Mouse (Mus musculus): ENCODE results near the gene Sag. TPM values are rescaled to one million over a fixed set of nuclear protein-coding genes. Genes with fewer than 3 reads are reported as not detected.

Gene Sag
- polyA plus RNA-seq, 2 experiments: 1.0 to 2.1 TPM

GRCm38 (mm10) chr1:87798306-87798705, 5.2 kb upstream of the Sag start:
- no peak overlapping the region for H3K27ac ChIP-seq (replicated peaks; ENCODE audit: low read depth, low read length)
- H3K36me3 ChIP-seq (ENCODE audit: control insufficient read depth, insufficient read depth, low read length): peaks cover 13% of the 10 kb centered on the region
- no peak for TF ChIP-seq POLR2A (IDR thresholded peaks at IDR 0.05; ENCODE audit: borderline replicate concordance, extremely low read depth, insufficient read depth, insufficient read length)
- no peak for DNase-seq (ENCODE audit: low spot score)
- H3K4me1 ChIP-seq (ENCODE audit: control insufficient read depth, insufficient read depth, low read length): no peaks in the 10 kb centered on the region
- no peak overlapping the region for H3K4me2 ChIP-seq (replicated peaks; ENCODE audit: low read depth, low read length, severe bottlenecking)
- no peak overlapping the region for H3K4me3 ChIP-seq (replicated peaks; ENCODE audit: low read length)
- H3K9ac ChIP-seq (ENCODE audit: low read depth, low read length, severe bottlenecking): no peak overlapping the region
- no peak for ATAC-seq (ENCODE audit: low FRiP score, low read depth)
- WGBS: 88% methylated on average over 2 of the region's 2 CpGs
- H3K9me3 ChIP-seq (ENCODE audit: control insufficient read depth, low read length): no peaks in the 10 kb centered on the region
- H3K27me3 ChIP-seq (ENCODE audit: control insufficient read depth, insufficient read depth, low read length): no peaks in the 10 kb centered on the region

GRCm38 (mm10) chr1:87807751-87808150, 4.3 kb downstream of the Sag start:
- no peak overlapping the region for H3K4me2 ChIP-seq (replicated peaks; ENCODE audit: low read depth, low read length, severe bottlenecking)
- no peak for TF ChIP-seq POLR2A (IDR thresholded peaks at IDR 0.05; ENCODE audit: borderline replicate concordance, extremely low read depth, insufficient read depth, insufficient read length)
- 87% methylated on average over 1 of the region's 1 CpGs for WGBS

GRCm38 (mm10) chr1:87811391-87811790, 7.9 kb downstream of the Sag start:
- no peak for TF ChIP-seq POLR2A (IDR thresholded peaks at IDR 0.05; ENCODE audit: borderline replicate concordance, extremely low read depth, insufficient read depth, insufficient read length)
- 85% methylated on average over 7 of the region's 7 CpGs for WGBS
- H3K4me2 ChIP-seq (replicated peaks; ENCODE audit: low read depth, low read length, severe bottlenecking): no peak overlapping the region
- DNase-seq (ENCODE audit: low spot score): no peak
- no peak for ATAC-seq (ENCODE audit: low FRiP score, low read depth)
- no peak overlapping the region for H3K9ac ChIP-seq (ENCODE audit: low read depth, low read length, severe bottlenecking)
- H3K9me3 ChIP-seq (ENCODE audit: control insufficient read depth, low read length): no peaks in the 10 kb centered on the region
- no peak overlapping the region for H3K27ac ChIP-seq (replicated peaks; ENCODE audit: low read depth, low read length)
- no peaks in the 10 kb centered on the region for H3K4me1 ChIP-seq (ENCODE audit: control insufficient read depth, insufficient read depth, low read length)
- H3K36me3 ChIP-seq (ENCODE audit: control insufficient read depth, insufficient read depth, low read length): no peaks in the 10 kb centered on the region
- H3K4me3 ChIP-seq (replicated peaks; ENCODE audit: low read length): no peak overlapping the region
- H3K27me3 ChIP-seq (ENCODE audit: control insufficient read depth, insufficient read depth, low read length): no peaks in the 10 kb centered on the region

More at GRCm38 (mm10) chr1:87807751-87808150, 4.3 kb downstream of the Sag start:
- Histone ChIP-seq H3K4me3 (replicated peaks; ENCODE audit: low read length) (no peak overlapping the region), H3K9me3 (ENCODE audit: control insufficient read depth, low read length) (no peaks in the 10 kb centered on the region), H3K4me1 (ENCODE audit: control insufficient read depth, insufficient read depth, low read length) (no peaks in the 10 kb centered on the region), H3K27ac (replicated peaks; ENCODE audit: low read depth, low read length) (no peak overlapping the region), H3K27me3 (ENCODE audit: control insufficient read depth, insufficient read depth, low read length) (no peaks in the 10 kb centered on the region), H3K9ac (ENCODE audit: low read depth, low read length, severe bottlenecking) (no peak overlapping the region), H3K36me3 (ENCODE audit: control insufficient read depth, insufficient read depth, low read length) (no peaks in the 10 kb centered on the region)
- ATAC-seq (ENCODE audit: low FRiP score, low read depth): no peak
- no peak for DNase-seq (ENCODE audit: low spot score)

- no peaks in the 10 kb centered on the region for H3K36me3 ChIP-seq (ENCODE audit: control insufficient read depth, insufficient read depth, low read length)
- no peaks in the 10 kb centered on the region for H3K4me1 ChIP-seq (ENCODE audit: control insufficient read depth, insufficient read depth, low read length)
- H3K4me3 ChIP-seq (replicated peaks; ENCODE audit: low read length): no peak overlapping the region
- 77% methylated on average over 10 of the region's 10 CpGs for WGBS
- H3K9me3 ChIP-seq (ENCODE audit: control insufficient read depth, low read length): no peaks in the 10 kb centered on the region
- H3K9ac ChIP-seq (ENCODE audit: low read depth, low read length, severe bottlenecking): no peak overlapping the region
- no peak overlapping the region for H3K27ac ChIP-seq (replicated peaks; ENCODE audit: low read depth, low read length)
- no peak for TF ChIP-seq POLR2A (IDR thresholded peaks at IDR 0.05; ENCODE audit: borderline replicate concordance, extremely low read depth, insufficient read depth, insufficient read length)
- H3K4me2 ChIP-seq (replicated peaks; ENCODE audit: low read depth, low read length, severe bottlenecking): no peak overlapping the region
- H3K27me3 ChIP-seq (ENCODE audit: control insufficient read depth, insufficient read depth, low read length): no peaks in the 10 kb centered on the region
- no peak for ATAC-seq (ENCODE audit: low FRiP score, low read depth)
- no peak for DNase-seq (ENCODE audit: low spot score)
Observed at GRCm38 (mm10) chr1:87812061-87812460, 8.6 kb downstream of the Sag start.

GRCm38 (mm10) chr1:87813155-87813554, 9.7 kb downstream of the Sag start:
- Histone ChIP-seq H3K4me3 (replicated peaks; ENCODE audit: low read length) (no peak overlapping the region), H3K9me3 (ENCODE audit: control insufficient read depth, low read length) (no peaks in the 10 kb centered on the region), H3K27ac (replicated peaks; ENCODE audit: low read depth, low read length) (no peak overlapping the region), H3K9ac (ENCODE audit: low read depth, low read length, severe bottlenecking) (no peak overlapping the region), H3K36me3 (ENCODE audit: control insufficient read depth, insufficient read depth, low read length) (no peaks in the 10 kb centered on the region), H3K4me2 (replicated peaks; ENCODE audit: low read depth, low read length, severe bottlenecking) (no peak overlapping the region), H3K4me1 (ENCODE audit: control insufficient read depth, insufficient read depth, low read length) (no peaks in the 10 kb centered on the region), H3K27me3 (ENCODE audit: control insufficient read depth, insufficient read depth, low read length) (no peaks in the 10 kb centered on the region)
- ATAC-seq (ENCODE audit: low FRiP score, low read depth) (no peak), DNase-seq (ENCODE audit: low spot score) (no peak)
- 88% methylated on average over 6 of the region's 6 CpGs for WGBS
- no peak for TF ChIP-seq POLR2A (IDR thresholded peaks at IDR 0.05; ENCODE audit: borderline replicate concordance, extremely low read depth, insufficient read depth, insufficient read length)

GRCm38 (mm10) chr1:87813681-87814080, 10.2 kb downstream of the Sag start:
- no peaks in the 10 kb centered on the region for H3K4me1 ChIP-seq (ENCODE audit: control insufficient read depth, insufficient read depth, low read length)
- H3K27me3 ChIP-seq (ENCODE audit: control insufficient read depth, insufficient read depth, low read length): no peaks in the 10 kb centered on the region
- ATAC-seq (ENCODE audit: low FRiP score, low read depth) (no peak), DNase-seq (ENCODE audit: low spot score) (no peak)
- no peaks in the 10 kb centered on the region for H3K9me3 ChIP-seq (ENCODE audit: control insufficient read depth, low read length)
- no peak for TF ChIP-seq POLR2A (IDR thresholded peaks at IDR 0.05; ENCODE audit: borderline replicate concordance, extremely low read depth, insufficient read depth, insufficient read length)
- H3K9ac ChIP-seq (ENCODE audit: low read depth, low read length, severe bottlenecking): no peak overlapping the region
- H3K27ac ChIP-seq (replicated peaks; ENCODE audit: low read depth, low read length): no peak overlapping the region
- H3K4me3 ChIP-seq (replicated peaks; ENCODE audit: low read length): no peak overlapping the region
- no peak overlapping the region for H3K4me2 ChIP-seq (replicated peaks; ENCODE audit: low read depth, low read length, severe bottlenecking)
- no peaks in the 10 kb centered on the region for H3K36me3 ChIP-seq (ENCODE audit: control insufficient read depth, insufficient read depth, low read length)
- WGBS: 74% methylated on average over 7 of the region's 7 CpGs

Data from limb, embryonic 14.5 days (tissue).